ENCODE assay signal across 15 mouse cellular contexts in the genomic region with DNA sequence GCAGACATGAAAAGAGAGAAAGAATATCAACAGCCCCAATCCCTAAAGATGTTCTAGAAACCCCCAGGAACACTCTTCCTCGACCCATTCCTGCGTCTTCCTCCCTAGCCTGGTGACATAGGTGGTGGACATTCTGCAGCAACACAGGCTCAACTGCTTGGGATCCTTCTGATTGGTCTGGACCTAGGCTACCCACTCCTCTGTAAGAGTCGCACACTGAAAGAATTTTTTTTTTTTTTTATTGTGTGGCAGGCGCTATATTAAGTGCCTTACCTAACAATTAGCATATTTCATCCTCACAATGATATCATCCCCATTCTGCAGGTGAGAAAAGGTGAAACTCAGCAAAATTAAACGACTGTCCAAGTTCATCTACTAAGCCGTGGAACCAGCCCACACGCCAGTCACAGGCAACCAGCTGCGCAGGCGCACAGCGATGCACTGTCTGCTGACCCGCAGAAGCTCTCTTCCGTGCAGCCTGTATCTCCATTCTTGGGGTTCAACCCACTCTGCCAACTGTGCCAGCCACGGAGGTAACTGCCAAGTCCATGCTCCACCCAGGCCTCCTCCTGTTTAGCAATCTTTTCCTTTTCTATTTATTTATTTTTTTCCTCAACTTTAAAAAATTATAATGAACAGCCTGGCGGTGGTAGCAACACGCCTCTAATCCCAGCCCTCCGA. TPM values are rescaled to one million over a fixed set of nuclear protein-coding genes. Genes with fewer than 3 reads are reported as not detected.
A peak's percentile ranks its signal among the peaks of the same experiment; 100 is the strongest.
DNase-seq lines count a peak whose midpoint lies in the region; ATAC-seq and TF ChIP-seq lines count a peak whose summit lies in the region.
"Had no signal": no experiment of that assay in that cellular context is flagged by ENCODE, and none has a peak within 500 bp of the region (broad histone marks: within the 10 kb centered on the region; RNA-seq: fewer than 3 reads in every experiment).

No protein-coding gene starts in this region.

- peak in 1 of 2 experiments; percentile 75; a peak in 1 of 4 replicates for TF ChIP-seq POLR2A in MEL (IDR thresholded peaks at IDR 0.05; ENCODE audit: control insufficient read depth in 1 of 2, insufficient read depth in 1 of 2, low read depth in 1 of 2, low read length in 2 of 2, poor library complexity in 1 of 2)

- no peak overlapping the region for H3K9ac ChIP-seq in kidney, embryonic 16.5 days (replicated peaks; ENCODE audit: low read length)
- H3K9ac ChIP-seq in MEL (ENCODE audit: control insufficient read depth, low read depth, low read length, poor library complexity, severe bottlenecking), result peak overlapping the region; percentile 68
- H3K9ac ChIP-seq: embryonic facial prominence, embryonic 15.5 days; heart, embryonic 15.5 days; hindbrain, embryonic 14.5 days; limb, embryonic 15.5 days; lung, embryonic 15.5 days; midbrain, embryonic 15.5 days had no signal

- peak; percentile 66 for DNase-seq in kidney, adult 11 months
- peak; percentile 62 to 63 for DNase-seq in lung, adult 18-20 months
- no peak for DNase-seq in lung, postnatal 25 days (ENCODE audit: low spot score)
- peak; percentile 92 for DNase-seq in MEL (ENCODE audit: low read depth, low spot score)
- DNase-seq in layer of hippocampus, adult 8-10 months (ENCODE audit: low spot score in 2 of 2), result peak; percentile 44 to 48
- DNase-seq in right cerebral cortex, adult 18-20 months, result no peak
- DNase-seq in heart, adult 18-20 months, result no peak
- DNase-seq: thymus, adult 18-20 months had no signal

- H3K27me3 ChIP-seq in kidney, embryonic 16.5 days (ENCODE audit: insufficient read depth, low read length), result no peaks in the 10 kb centered on the region
- H3K27me3 ChIP-seq in MEL (ENCODE audit: control insufficient read depth in 1 of 2, insufficient read depth in 2 of 2, low read length in 2 of 2), result no peaks in the 10 kb centered on the region
- H3K27me3 ChIP-seq: embryonic facial prominence, embryonic 15.5 days; heart, embryonic 15.5 days; limb, embryonic 15.5 days; lung, embryonic 15.5 days; midbrain, embryonic 15.5 days had no signal

- 88% methylated on average over 16 of the region's 16 CpGs for WGBS in kidney, embryonic 16.5 days

- H3K4me1 ChIP-seq in kidney, embryonic 16.5 days (ENCODE audit: insufficient read depth, low read length), result peaks cover 18% of the 10 kb centered on the region
- peaks cover under 1 to 11% of the 10 kb centered on the region in 2 experiments; a peak in 2 of 4 replicates for H3K4me1 ChIP-seq in MEL (ENCODE audit: control insufficient read depth in 1 of 2, insufficient read depth in 2 of 2, low read length in 2 of 2)

- no peak for ATAC-seq in kidney, embryonic 16.5 days (ENCODE audit: low FRiP score, low TSS enrichment)
- ATAC-seq: midbrain, embryonic 15.5 days had no signal

- no peak overlapping the region for H3K4me3 ChIP-seq in kidney, embryonic 16.5 days (ENCODE audit: low read length)
- peak overlapping the region; percentile 64 to 66 for H3K4me3 ChIP-seq in MEL (ENCODE audit: control insufficient read depth in 1 of 2, insufficient read depth in 1 of 2, low read depth in 2 of 2, low read length in 2 of 2)
- H3K4me3 ChIP-seq: embryonic facial prominence, embryonic 15.5 days; heart, embryonic 15.5 days; limb, embryonic 15.5 days; lung, embryonic 15.5 days; midbrain, embryonic 15.5 days had no signal

- H3K9me3 ChIP-seq in kidney, embryonic 16.5 days (ENCODE audit: low read length), result no peaks in the 10 kb centered on the region
- H3K9me3 ChIP-seq in MEL (replicated peaks; ENCODE audit: insufficient read depth, low read length), result no peaks in the 10 kb centered on the region
- H3K9me3 ChIP-seq: embryonic facial prominence, embryonic 15.5 days; heart, embryonic 15.5 days; limb, embryonic 15.5 days; lung, embryonic 15.5 days; midbrain, embryonic 15.5 days had no signal

- no peak for TF ChIP-seq RAD21 in MEL (IDR thresholded peaks at IDR 0.05; ENCODE audit: low read depth, low read length)

- no peak for TF ChIP-seq CTCF in MEL (IDR thresholded peaks at IDR 0.05 in 2 of 3, conservative IDR thresholded peaks at IDR 0.05 in 1 of 3; ENCODE audit: control insufficient read depth in 1 of 3, insufficient read depth in 1 of 3, low read depth in 2 of 3, low read length in 3 of 3, poor library complexity in 1 of 3, severe bottlenecking in 1 of 3)

- TF ChIP-seq EP300 in MEL (IDR thresholded peaks at IDR 0.05; ENCODE audit: low read depth in 1 of 2, low read length in 2 of 2), result no peak

- peaks cover 17% of the 10 kb centered on the region for H3K79me2 ChIP-seq in MEL (ENCODE audit: control insufficient read depth, insufficient read depth, low read length, poor library complexity)

- H3K27ac ChIP-seq in kidney, embryonic 16.5 days (ENCODE audit: low read length), result no peak overlapping the region
- peak overlapping the region; percentile 62 for H3K27ac ChIP-seq in MEL (ENCODE audit: control insufficient read depth, low read depth, low read length)
- H3K27ac ChIP-seq: embryonic facial prominence, embryonic 15.5 days; heart, embryonic 15.5 days; hindbrain, embryonic 14.5 days; limb, embryonic 15.5 days; lung, embryonic 15.5 days; midbrain, embryonic 15.5 days had no signal

- H3K4me2 ChIP-seq in kidney, embryonic 16.5 days (replicated peaks; ENCODE audit: low read depth, low read length), result no peak overlapping the region
- H3K4me2 ChIP-seq: embryonic facial prominence, embryonic 15.5 days; heart, embryonic 15.5 days; hindbrain, embryonic 14.5 days; limb, embryonic 15.5 days; lung, embryonic 15.5 days; midbrain, embryonic 15.5 days had no signal

- no peaks in the 10 kb centered on the region for H3K36me3 ChIP-seq in kidney, embryonic 16.5 days (ENCODE audit: insufficient read depth, low read length)
- H3K36me3 ChIP-seq in MEL (ENCODE audit: control insufficient read depth in 1 of 2, insufficient read depth in 2 of 2, low read length in 2 of 2), result peaks cover 0 to 3% of the 10 kb centered on the region in 2 experiments; a peak in 2 of 4 replicates
- H3K36me3 ChIP-seq: embryonic facial prominence, embryonic 15.5 days; heart, embryonic 15.5 days; limb, embryonic 15.5 days; lung, embryonic 15.5 days; midbrain, embryonic 15.5 days had no signal

TF ChIP-seq in MEL, 35 proteins besides CTCF, POLR2A, EP300 and RAD21 (continues in another document):
- TF ChIP-seq ETS1 (IDR thresholded peaks at IDR 0.05; ENCODE audit: low read depth, low read length) (peak; percentile 32), TCF12 (IDR thresholded peaks at IDR 0.05; ENCODE audit: low read depth, low read length) (peak; percentile 45; the same call in 1 of the 2 replicates), UBTF (IDR thresholded peaks at IDR 0.05; ENCODE audit: borderline replicate concordance, insufficient read depth, low read depth, low read length) (no peak), MAX (IDR thresholded peaks at IDR 0.05; ENCODE audit: low read length) (0 out of 2 replicates have a peak, but pooled peaks have one; percentile 5), SMC3 (IDR thresholded peaks at IDR 0.05; ENCODE audit: low read depth, low read length) (no peak), HCFC1 (IDR thresholded peaks at IDR 0.05; ENCODE audit: low read depth, low read length) (0 out of 2 replicates have a peak, but pooled peaks have one; percentile 37), MYB (IDR thresholded peaks at IDR 0.05; ENCODE audit: low read depth, low read length) (no peak), POLR2AphosphoS5 (IDR thresholded peaks at IDR 0.05; ENCODE audit: borderline replicate concordance, low read depth, low read length) (no peak), GABPA (IDR thresholded peaks at IDR 0.05; ENCODE audit: low read depth, low read length) (no peak), E2F4 (IDR thresholded peaks at IDR 0.05; ENCODE audit: borderline replicate concordance, low read depth, low read length) (no peak), USF1 (IDR thresholded peaks at IDR 0.05; ENCODE audit: low read depth, low read length) (peak; percentile 48; the same call in 1 of the 2 replicates), MXI1 (IDR thresholded peaks at IDR 0.05; ENCODE audit: low read depth, low read length) (0 out of 2 replicates have a peak, but pooled peaks have one; percentile 45), ELF1 (IDR thresholded peaks at IDR 0.05; ENCODE audit: low read depth, low read length) (peak; percentile 50), USF2 (IDR thresholded peaks at IDR 0.05; ENCODE audit: borderline replicate concordance in 1 of 2, insufficient read depth in 1 of 2, low read depth in 1 of 2, low read length in 2 of 2) (no peak), MYC (IDR thresholded peaks at IDR 0.05; ENCODE audit: low read depth, low read length) (no peak), CHD1 (IDR thresholded peaks at IDR 0.05; ENCODE audit: low read depth, low read length) (peak; percentile 47; the same call in 1 of the 2 replicates), BHLHE40 (IDR thresholded peaks at IDR 0.05; ENCODE audit: borderline replicate concordance, low read depth, low read length) (no peak), ZNF384 (IDR thresholded peaks at IDR 0.05; ENCODE audit: low read depth, low read length) (peak; percentile 76), KAT2A (conservative IDR thresholded peaks at IDR 0.05; ENCODE audit: low read depth, low read length) (no peak), ZKSCAN1 (IDR thresholded peaks at IDR 0.05; ENCODE audit: low read depth, low read length) (no peak), TAL1 (IDR thresholded peaks at IDR 0.05; ENCODE audit: low read length) (no peak), TBP (IDR thresholded peaks at IDR 0.05; ENCODE audit: low read depth, low read length) (peak; percentile 57; the same call in 1 of the 2 replicates), NRF1 (IDR thresholded peaks at IDR 0.05; ENCODE audit: insufficient read depth, low read depth, low read length, poor library complexity, severe bottlenecking) (peak; percentile 97), ZC3H11A (IDR thresholded peaks at IDR 0.05; ENCODE audit: low read depth, low read length) (no peak), NELFE (IDR thresholded peaks at IDR 0.05; ENCODE audit: low read depth, low read length) (peak; percentile 71), JUND (IDR thresholded peaks at IDR 0.05; ENCODE audit: low read depth, low read length) (no peak), POLR2AphosphoS2 (IDR thresholded peaks at IDR 0.05; ENCODE audit: low read length) (no peak; the same call in 1 of the 2 replicates), ZMIZ1 (IDR thresholded peaks at IDR 0.05; ENCODE audit: low read depth, low read length) (no peak), GATA1 (IDR thresholded peaks at IDR 0.05; ENCODE audit: low read depth, low read length) (no peak)

RNA-seq across cellular contexts. Expression of a gene that starts 3.1 kb away (rescaled TPM):
- polyA plus RNA-seq in kidney, embryonic 16.5 days (2015; fragmentation: Nextera tagmentation; extraction: Ambion mirVana), result 55.4 and 64.5 TPM in 2 replicates
- 59.3 and 65.1 TPM in 2 replicates for total RNA-seq in MEL (2012; rRNA removed)
- polyA plus RNA-seq in MEL (2012; ENCODE audit: insufficient read depth in 1 of 2, insufficient read length in 2 of 2, low read depth in 1 of 2, low replicate concordance in 2 of 2, missing spikeins in 1 of 2), result 100 to 1,000 TPM; 158 to 176 TPM
- 100 to 1,000 TPM in 3 of 4 experiments, 10 to 100 TPM in 1; 89.0 to 116 (median 104) TPM for total RNA-seq in layer of hippocampus, adult 8-10 months (2022)
- 100 to 1,000 TPM; 117 to 119 TPM for total RNA-seq in heart, adult 18-20 months (2021)

Comparison
In these comparisons a context has a peak if more than half of its experiments do, and no peak if none do; other contexts are left out.
1. DNase-seq: peak in kidney, adult 11 months (single experiment), lung, adult 18-20 months (2 of 2), MEL (single experiment) and layer of hippocampus, adult 8-10 months (2 of 2); none in lung, postnatal 25 days (single experiment), right cerebral cortex, adult 18-20 months (single experiment) and heart, adult 18-20 months (0 of 2).